Mouse (Mus musculus) limb, embryonic 10.5 days (tissue): ENCODE measurements at regions not wholly inside any gene's neighbourhood (a gene's known extent, or its start where the extent isn't known, plus 50 kb on each side); places are given as distances from the start of the nearest gene placed in this dataset.
A peak's percentile ranks its signal among the peaks of the same experiment; 100 is the strongest.
"Not testable (repeated sequence)": the region's sequence is repeated elsewhere in the genome, so short reads cannot be mapped to it uniquely, and the experiment has no call there.

Experiments
- DNase-seq: peaks from one replicate; pipeline ENCODE4 v3.0.0-alpha.2; 2017; ENCODE audit warnings: low spot score
- H3K27ac ChIP-seq: fragments of 300-500 bp; sonication (generic); 2 replicates; pipeline ENCODE4 v1.5.1; 2016; ENCODE audit warnings: mild to moderate bottlenecking
- H3K27me3 ChIP-seq: fragments of 300-500 bp; sonication (generic); 2 replicates; pipeline ENCODE4 v1.6.1; 2016; ENCODE audit warnings: low read depth, mild to moderate bottlenecking; ENCODE audit not compliant: poor library complexity, severe bottlenecking
- H3K36me3 ChIP-seq: fragments of 300-500 bp; sonication (generic); 2 replicates; pipeline ENCODE4 v1.6.1; 2016; ENCODE audit warnings: mild to moderate bottlenecking, moderate library complexity
- H3K4me1 ChIP-seq: fragments of 300-500 bp; sonication (generic); 2 replicates; pipeline ENCODE4 v1.6.1; 2016
- H3K4me3 ChIP-seq: fragments of 300-500 bp; sonication (generic); 2 replicates; pipeline ENCODE4 v1.5.1; 2016; ENCODE audit warnings: mild to moderate bottlenecking, moderate library complexity
- H3K9me3 ChIP-seq: fragments of 300-500 bp; sonication (generic); replicated peaks from 2 replicates; pipeline ENCODE4 v1.6.1; 2016; ENCODE audit warnings: mild to moderate bottlenecking
- WGBS: fragments of 180-500 bp; shearing (Covaris S2); methylation state at CpG from one replicate; pipeline ENCODE4 v1.1.7; 2016; 5-methylcytosine and 5-hydroxymethylcytosine counted together

- no peak for DNase-seq
- WGBS = 84% methylated on average over 1 of the region's 1 CpGs
- no peak overlapping the region for H3K4me3 ChIP-seq
- H3K4me1 ChIP-seq = no peaks in the 10 kb centered on the region
- no peaks in the 10 kb centered on the region for H3K36me3 ChIP-seq
- H3K9me3 ChIP-seq = no peaks in the 10 kb centered on the region
- H3K27me3 ChIP-seq = no peaks in the 10 kb centered on the region
- no peak overlapping the region for H3K27ac ChIP-seq
These were observed 152.7 kb downstream of the Amy2a5 start for GRCm38 (mm10) chr3:113105979-113106378.

DNA sequence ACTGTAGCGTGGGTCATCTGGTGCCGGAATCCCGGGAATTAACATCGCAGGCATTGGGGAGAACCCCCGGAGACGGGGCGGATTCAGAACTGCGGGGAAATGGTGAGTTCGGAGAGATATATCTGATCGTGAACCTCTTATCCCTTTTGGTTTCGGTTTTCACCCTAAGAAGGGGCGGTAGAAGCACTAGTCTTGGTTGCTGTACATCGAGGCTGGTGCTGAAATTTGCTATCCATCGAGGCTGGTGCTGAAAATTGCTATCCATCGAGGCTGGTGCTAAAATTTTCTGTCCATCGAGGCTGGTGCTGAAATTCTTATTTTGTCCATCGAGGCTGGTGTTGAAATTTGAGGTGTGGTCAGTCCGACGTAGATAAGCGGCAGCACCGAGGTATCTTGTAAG lies 167.8 kb downstream of the Amy2a5 start:
- not testable (repeated sequence) for H3K4me1 ChIP-seq, H3K36me3 ChIP-seq, H3K27ac ChIP-seq, H3K9me3 ChIP-seq, H3K27me3 ChIP-seq, H3K4me3 ChIP-seq
- DNase-seq = peak; percentile 32
- WGBS = 77% methylated on average over 21 of the region's 21 CpGs

DNA sequence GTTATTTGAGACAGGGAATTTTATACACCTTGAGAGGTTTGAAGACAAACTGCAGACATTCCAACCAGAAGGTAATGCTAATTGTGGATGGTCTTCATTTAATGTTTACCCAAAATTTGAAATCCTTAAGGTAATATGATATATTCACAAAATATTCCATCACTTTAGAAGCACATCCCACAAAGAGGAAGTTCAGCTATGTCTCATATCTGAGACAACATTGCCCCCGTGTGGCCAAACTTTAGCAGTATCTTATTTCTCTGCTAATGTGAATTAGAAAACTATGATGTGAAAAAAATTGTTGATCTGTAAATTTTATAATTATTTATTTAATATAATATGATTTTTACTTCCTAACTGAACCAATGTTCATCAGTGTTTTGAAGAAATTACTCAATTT lies 177.9 kb downstream of the Amy2a5 start:
- DNase-seq = peak; percentile 67
- Histone ChIP-seq H3K27me3 (no peaks in the 10 kb centered on the region), H3K36me3 (no peaks in the 10 kb centered on the region), H3K4me1 (no peaks in the 10 kb centered on the region), H3K27ac (no peak overlapping the region), H3K4me3 (no peak overlapping the region), H3K9me3 (no peaks in the 10 kb centered on the region)
- 0% methylated on average over 1 of the region's 1 CpGs for WGBS
